Mouse (Mus musculus) effector memory CD4-positive, alpha-beta T cell, adult 7 months (primary cell): ENCODE results near the gene Olfr1251. TPM values are rescaled to one million over a fixed set of nuclear protein-coding genes. Genes with fewer than 3 reads are reported as not detected.

Experiments used
- polyA plus RNA-seq: library from polyadenylated mRNA; unstranded; fragments of 100-300 nt; shearing (Covaris generic); gene quantifications from one replicate; pipeline ENCODE4 v1.2.1, GENCODE M21; 2017

The Olfr1251 gene
- not detected for polyA plus RNA-seq

GRCm38 (mm10) chr2:89671836-89672235, at the start of gene Olfr1251:
Gene Olfr1251, minus strand, starts transcription at chr2:89671936.

GRCm38 (mm10) chr2:89661367-89661766, 10.4 kb downstream of the Olfr1251 start, which contains the start of gene Olfr1250:
Gene Olfr1250, minus strand, starts transcription at chr2:89661467.

GRCm38 (mm10) chr2:89634883-89635282, 36.9 kb downstream of the Olfr1251 start, which contains the start of gene Olfr1249:
Gene Olfr1249, minus strand, starts transcription at chr2:89634983.

GRCm38 (mm10) chr2:89618145-89618544, 53.6 kb downstream of the Olfr1251 start, which contains the start of gene Olfr1248:
Gene Olfr1248, minus strand, starts transcription at chr2:89618245.

Other genes with a start within 250 kb of the Olfr1251 start
- not detected for gene Olfr1240, start 228.9 kb downstream of the Olfr1251 start, polyA plus RNA-seq
- gene Olfr1241, start 184.8 kb downstream of the Olfr1251 start, polyA plus RNA-seq = not detected
- gene Olfr1242, start 173.6 kb downstream of the Olfr1251 start, polyA plus RNA-seq = not detected
- not detected for gene Olfr1243, start 140.4 kb downstream of the Olfr1251 start, polyA plus RNA-seq
- gene Olfr1245, start 93.5 kb downstream of the Olfr1251 start, polyA plus RNA-seq = not detected
- gene Olfr1246, start 78.8 kb downstream of the Olfr1251 start, polyA plus RNA-seq = not detected
- not detected for gene Olfr1247, start 57.8 kb downstream of the Olfr1251 start, polyA plus RNA-seq
- gene Olfr1248, start 53.7 kb downstream of the Olfr1251 start, polyA plus RNA-seq = not detected
- not detected for gene Olfr1249, start 37.0 kb downstream of the Olfr1251 start, polyA plus RNA-seq
- not detected for gene Olfr1250, start 10.5 kb downstream of the Olfr1251 start, polyA plus RNA-seq
- not detected for gene Olfr1252, start 53.1 kb upstream of the Olfr1251 start, polyA plus RNA-seq
- gene Olfr1253, start 85.2 kb upstream of the Olfr1251 start, polyA plus RNA-seq = not detected
- not detected for gene Olfr1254, start 121.7 kb upstream of the Olfr1251 start, polyA plus RNA-seq
- gene Olfr1255, start 140.1 kb upstream of the Olfr1251 start, polyA plus RNA-seq = not detected
- gene Olfr1256, start 169.6 kb upstream of the Olfr1251 start, polyA plus RNA-seq = not detected
- not detected for gene Olfr48, start 176.3 kb upstream of the Olfr1251 start, polyA plus RNA-seq
- not detected for gene Olfr1257, start 206.5 kb upstream of the Olfr1251 start, polyA plus RNA-seq